Mouse (Mus musculus): ENCODE results near the gene Rrn3.
"Not testable (repeated sequence)": the region's sequence is repeated elsewhere in the genome, so short reads cannot be mapped to it uniquely, and the experiment has no call there.

DNA sequence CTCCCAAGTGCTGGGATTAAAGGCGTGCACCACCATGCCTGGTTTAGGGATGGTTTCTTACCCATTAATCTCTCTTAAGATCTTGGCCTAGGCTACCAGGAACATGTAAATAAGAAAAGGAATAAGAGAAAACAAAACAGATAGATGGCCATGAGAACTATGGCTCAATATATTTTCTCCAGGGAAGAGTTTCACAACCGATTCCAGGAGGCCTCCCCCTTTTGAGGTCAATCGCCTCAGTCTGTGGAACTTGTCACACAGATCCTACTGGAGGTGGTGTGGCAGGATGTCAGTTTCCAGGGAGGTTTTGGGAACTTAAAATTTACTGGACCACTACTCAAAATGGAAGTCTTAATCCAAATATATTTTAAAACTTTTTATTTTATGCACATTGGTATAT, 5.9 kb upstream of the Rrn3 start:
- not testable (repeated sequence) for TF ChIP-seq GATA1 (IDR thresholded peaks at IDR 0.05; ENCODE audit: borderline replicate concordance, low read length); FLI1 (IDR thresholded peaks at IDR 0.05; ENCODE audit: low read length)

All from megakaryocyte, embryonic 14.5 days (primary cell).